Mouse (Mus musculus) embryonic fibroblast, embryonic 13.5 days (primary cell): Measurements from ENCODE around the gene Chd1. TPM values are rescaled to one million over a fixed set of nuclear protein-coding genes. Genes with fewer than 3 reads are reported as not detected.
"Not testable (repeated sequence)": the region's sequence is repeated elsewhere in the genome, so short reads cannot be mapped to it uniquely, and the experiment has no call there.

ENCODE experiments used
- H3K27ac ChIP-seq: 2 replicates; pipeline ENCODE4 v1.5.1; 2012; ENCODE audit warnings: low read length, control low read depth, inconsistent platforms; ENCODE audit not compliant: insufficient read depth
- H3K4me1 ChIP-seq: 2 replicates; pipeline ENCODE4 v1.6.1; 2011; ENCODE audit warnings: low read length; ENCODE audit not compliant: control insufficient read depth, insufficient read depth
- H3K4me3 ChIP-seq: 2 replicates; pipeline ENCODE4 v1.5.1; 2011; ENCODE audit warnings: mild to moderate bottlenecking, control low read depth, low read length; ENCODE audit not compliant: insufficient read depth
- CTCF ChIP-seq: IDR thresholded peaks from 2 replicates; pipeline ENCODE4 v1.5.1; 2011; ENCODE audit warnings: mild to moderate bottlenecking, control low read depth, low read length, moderate library complexity, borderline replicate concordance; ENCODE audit not compliant: insufficient read depth
- POLR2A ChIP-seq: IDR thresholded peaks from 2 replicates; pipeline ENCODE4 v1.6.1; 2011; ENCODE audit warnings: low read depth, mild to moderate bottlenecking, control low read depth, low read length, moderate library complexity
- polyA plus RNA-seq: library from polyadenylated mRNA; stranded (reverse); fragments of >200 nt; gene quantifications from 2 replicates; pipeline ENCODE4 v1.2.4, GENCODE M21; 2011; ENCODE audit warnings: low read depth; ENCODE audit not compliant: missing spikeins, insufficient read length

Chd1 gene
- polyA plus RNA-seq, 1 experiment: 33.8 TPM

DNA sequence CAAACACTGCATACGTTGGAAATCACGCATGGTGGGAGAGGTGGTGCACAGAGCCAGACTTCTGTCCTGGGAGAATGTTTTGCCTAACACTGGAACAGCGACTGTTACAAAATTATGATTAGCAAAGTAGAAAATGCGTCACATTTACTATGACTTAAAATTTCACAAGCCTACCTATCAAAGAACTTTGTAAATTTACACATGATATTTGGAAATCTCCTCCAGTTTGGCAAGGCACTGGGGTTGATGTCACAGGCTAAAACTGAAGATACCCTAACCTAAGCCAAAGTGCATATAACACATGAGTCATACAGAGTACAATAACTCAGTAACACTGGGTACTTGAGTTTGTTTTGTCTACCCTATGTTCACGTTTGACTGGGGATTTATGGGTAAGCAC, 3.3 kb upstream of the Chd1 start:
- Histone ChIP-seq H3K27ac (no peak overlapping the region), H3K4me3 (no peak overlapping the region), H3K4me1 (no peaks in the 10 kb centered on the region)
- TF ChIP-seq CTCF (no peak), POLR2A (no peak)

GRCm38 (mm10) chr17:15704158-15704474, 651 bp upstream of the Chd1 start:
- H3K4me1 ChIP-seq: no peaks in the 10 kb centered on the region
- peak overlapping the region; percentile 46 for H3K4me3 ChIP-seq
- TF ChIP-seq POLR2A (no peak), CTCF (no peak)
- H3K27ac ChIP-seq: peak overlapping the region; percentile 95

DNA sequence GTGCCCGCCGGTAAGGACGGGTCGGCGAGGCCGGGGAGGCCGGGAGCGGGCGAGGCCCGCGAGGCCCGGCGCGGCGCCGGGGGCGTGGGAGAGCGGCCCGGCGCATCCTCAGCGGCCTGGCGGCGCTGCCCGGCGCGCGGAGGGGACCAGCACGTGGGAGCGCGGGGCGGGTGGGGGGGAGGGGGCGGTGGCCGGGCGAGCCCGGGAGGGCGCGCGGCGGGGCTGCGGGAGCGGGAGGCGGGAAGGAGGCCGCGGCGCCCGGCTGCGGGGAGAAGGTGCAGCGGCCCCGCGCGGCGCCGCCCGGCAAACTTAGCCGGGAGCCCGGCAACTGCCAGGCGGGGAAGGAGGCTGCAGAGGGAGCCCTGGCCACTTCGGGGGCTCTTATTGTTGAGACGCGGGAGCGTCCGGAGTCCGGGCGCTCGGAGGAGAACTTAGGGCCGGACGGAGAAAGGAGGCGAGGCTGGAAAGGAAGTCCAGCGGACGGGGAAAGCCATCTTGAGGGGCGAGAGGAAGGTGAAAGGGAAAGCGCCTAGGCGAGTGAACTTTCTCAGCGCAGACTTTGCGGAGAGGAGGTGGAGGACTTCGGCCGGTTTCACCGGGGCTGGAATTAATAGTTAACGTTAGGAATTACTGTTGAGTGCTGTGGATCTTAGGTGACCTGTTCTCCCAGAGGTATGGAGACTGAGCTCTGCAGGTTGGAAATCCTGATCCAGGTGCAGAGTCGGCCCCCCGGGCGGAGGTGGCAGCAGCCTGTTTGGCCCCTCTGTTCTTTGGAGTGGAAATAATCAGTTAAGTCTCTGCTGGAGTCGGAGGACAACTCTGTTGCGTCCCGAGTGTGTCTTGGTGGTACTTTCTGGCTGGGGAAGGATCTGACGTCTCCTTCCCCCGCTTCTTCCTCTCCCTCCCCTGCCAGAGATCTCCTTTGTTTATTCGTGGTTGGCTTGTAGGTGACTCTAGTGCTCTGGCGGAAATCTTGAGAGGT, 827 bp downstream of the Chd1 start:
- peak overlapping the region; percentile 77; the same call in 1 of the 2 replicates for H3K27ac ChIP-seq
- H3K4me1 ChIP-seq: no peaks in the 10 kb centered on the region
- TF ChIP-seq CTCF (no peak), POLR2A (0 out of 2 replicates have a peak, but pooled peaks have one; percentile 34)
- peak overlapping the region; percentile 96 for H3K4me3 ChIP-seq

DNA sequence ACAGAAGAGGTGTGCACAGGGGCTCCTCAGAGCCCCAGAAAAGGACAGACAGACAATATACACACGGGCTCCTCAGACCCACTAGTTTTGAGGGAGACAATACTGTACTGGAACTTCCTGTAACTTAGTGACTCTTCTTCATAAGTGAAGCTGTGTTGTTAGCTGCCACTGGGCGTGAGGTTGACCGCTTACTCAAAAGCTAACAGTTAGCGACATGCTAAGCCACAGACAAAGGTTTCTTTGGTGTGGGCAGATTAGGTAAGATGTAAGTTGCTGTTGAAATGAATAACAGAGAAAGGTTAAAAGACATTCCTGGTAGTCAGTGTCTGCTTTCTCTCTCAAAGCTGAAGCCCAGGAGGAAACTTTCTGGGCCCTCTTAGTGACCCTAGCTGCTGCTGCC, 9.7 kb downstream of the Chd1 start:
- no peak for TF ChIP-seq CTCF
- TF ChIP-seq POLR2A: no peak
- Histone ChIP-seq H3K4me3 (no peak overlapping the region), H3K4me1 (peaks cover 14% of the 10 kb centered on the region), H3K27ac (no peak overlapping the region)

DNA sequence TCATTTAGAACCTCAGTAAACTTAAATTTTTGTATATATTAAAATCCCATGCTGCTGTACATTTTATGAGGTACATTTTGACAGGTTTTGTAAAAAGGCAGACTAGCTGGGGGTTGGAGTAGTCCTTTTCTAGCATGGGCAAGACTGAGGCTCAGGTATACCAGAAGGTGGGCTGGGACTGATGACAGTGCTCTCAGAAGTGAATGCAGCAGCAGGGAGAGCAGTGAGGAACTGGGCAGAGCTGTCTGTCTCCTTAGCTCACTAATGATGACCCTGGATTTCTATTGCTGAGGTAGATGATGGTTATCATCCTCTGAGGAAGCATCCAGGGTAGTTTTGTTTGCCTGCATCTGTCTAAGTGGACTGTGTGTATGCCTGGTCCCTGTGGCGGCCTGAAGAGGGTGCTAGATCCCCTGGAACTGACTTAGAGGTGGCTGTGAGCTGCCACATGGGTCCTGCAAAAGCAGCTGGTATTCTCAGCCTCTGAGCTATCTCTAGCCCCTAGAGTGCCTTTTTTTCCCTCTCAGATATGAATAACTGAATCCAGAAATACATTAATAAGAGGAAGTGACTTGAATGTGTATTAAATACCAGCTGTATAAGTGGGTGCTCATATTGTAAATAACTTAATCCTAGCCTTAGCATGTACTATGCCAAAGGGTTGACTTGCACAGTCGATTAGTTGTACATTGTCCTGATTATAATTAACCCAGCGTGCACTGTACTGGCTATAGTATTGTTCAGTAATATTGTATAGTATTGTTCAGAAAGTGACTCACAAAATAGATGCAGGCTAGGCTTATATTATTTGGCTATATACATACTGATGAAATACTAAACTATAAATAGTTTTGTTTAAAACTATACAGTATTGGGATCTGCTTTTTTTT, 10.5 kb downstream of the Chd1 start:
- no peak overlapping the region for H3K27ac ChIP-seq
- peak; percentile 40; the same call in 1 of the 2 replicates for TF ChIP-seq CTCF
- no peak for TF ChIP-seq POLR2A
- peaks cover 15% of the 10 kb centered on the region for H3K4me1 ChIP-seq
- no peak overlapping the region for H3K4me3 ChIP-seq

GRCm38 (mm10) chr17:15715940-15716339, 11.2 kb downstream of the Chd1 start:
- TF ChIP-seq POLR2A (no peak), CTCF (no peak)
- H3K4me1 ChIP-seq: peaks cover 15% of the 10 kb centered on the region

GRCm38 (mm10) chr17:15720841-15721240, 16.1 kb downstream of the Chd1 start:
- no peak overlapping the region for H3K4me3 ChIP-seq
- no peak overlapping the region for H3K27ac ChIP-seq
- H3K4me1 ChIP-seq: peaks cover 10% of the 10 kb centered on the region
- TF ChIP-seq POLR2A (no peak), CTCF (no peak)

More at GRCm38 (mm10) chr17:15715940-15716339, 11.2 kb downstream of the Chd1 start:
- Histone ChIP-seq H3K4me3 (no peak overlapping the region), H3K27ac (no peak overlapping the region)

- Histone ChIP-seq H3K4me3 (no peak overlapping the region), H3K4me1 (peaks cover 10% of the 10 kb centered on the region), H3K27ac (no peak overlapping the region)
- TF ChIP-seq POLR2A (no peak), CTCF (no peak)
These were observed 18.5 kb downstream of the Chd1 start for GRCm38 (mm10) chr17:15723291-15723690.

DNA sequence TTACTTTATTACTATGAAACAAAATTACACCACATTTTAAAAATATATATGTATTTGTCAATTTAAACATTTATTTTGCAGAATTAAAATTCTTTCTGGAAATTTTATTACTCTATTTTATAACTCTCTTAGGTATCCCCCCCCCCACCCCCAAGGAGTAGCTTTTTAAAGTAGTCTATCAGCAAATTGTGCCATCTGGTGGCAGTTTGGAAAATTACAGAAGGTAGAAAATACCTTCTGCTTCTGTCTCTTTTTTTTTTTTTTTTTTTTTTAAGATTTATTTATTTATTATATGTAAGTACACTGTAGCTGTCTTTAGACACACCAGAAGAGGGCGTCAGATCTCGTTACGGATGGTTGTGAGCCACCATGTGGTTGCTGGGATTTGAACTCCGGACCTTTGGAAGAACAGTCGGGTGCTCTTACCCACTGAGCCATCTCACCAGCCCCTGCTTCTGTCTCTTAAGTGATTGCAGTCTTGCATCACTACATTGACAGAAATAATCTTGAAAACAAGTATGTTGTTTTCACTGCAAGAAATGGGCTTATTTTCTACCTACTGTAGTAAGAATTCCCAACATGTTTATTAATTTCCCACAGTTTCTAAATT, 19.2 kb downstream of the Chd1 start:
- H3K4me3 ChIP-seq, H3K4me1 ChIP-seq, H3K27ac ChIP-seq: not testable (repeated sequence)

DNA sequence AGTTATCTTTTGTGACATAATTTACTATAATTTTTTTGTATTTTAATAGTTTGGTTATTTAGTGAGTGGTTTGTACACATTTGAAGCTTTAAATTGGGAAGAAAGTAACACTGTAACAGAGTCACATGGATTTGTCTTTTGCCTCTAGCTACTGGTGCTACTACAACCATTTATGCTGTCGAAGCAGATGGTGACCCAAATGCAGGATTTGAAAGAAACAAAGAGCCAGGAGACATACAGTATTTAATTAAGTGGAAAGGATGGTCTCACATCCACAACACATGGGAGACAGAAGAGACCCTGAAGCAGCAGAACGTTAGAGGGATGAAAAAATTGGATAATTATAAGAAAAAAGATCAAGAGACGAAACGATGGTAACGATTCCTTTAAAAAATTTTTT, 26.9 kb downstream of the Chd1 start:
- no peak overlapping the region for H3K4me3 ChIP-seq
- H3K27ac ChIP-seq: no peak overlapping the region
- H3K4me1 ChIP-seq: no peaks in the 10 kb centered on the region
- TF ChIP-seq CTCF: no peak
- no peak for TF ChIP-seq POLR2A
